Mouse (Mus musculus): ENCODE measurements around the gene Syngap1. TPM values are rescaled to one million over a fixed set of nuclear protein-coding genes. Genes with fewer than 3 reads are reported as not detected.

Gene Syngap1
- total and polyA plus RNA-seq, 2 experiments from 2014 or later: 6.1 to 90.3 TPM

GRCm38 (mm10) chr17:26939973-26940300, 1.1 kb upstream of the Syngap1 start:
- H3K4me2 ChIP-seq (ENCODE audit: low read depth, low read length, poor library complexity, severe bottlenecking): peak overlapping the region; percentile 97
- peak overlapping the region; percentile 68 for H3K9ac ChIP-seq (replicated peaks; ENCODE audit: low read length, poor library complexity, severe bottlenecking)
- no peak for DNase-seq (ENCODE audit: low spot score)
- ATAC-seq (ENCODE audit: low FRiP score): no peak
- peaks cover 17% of the 10 kb centered on the region for H3K36me3 ChIP-seq (ENCODE audit: insufficient read depth, low read length)
- no peaks in the 10 kb centered on the region for H3K27me3 ChIP-seq (ENCODE audit: insufficient read depth, low read length)
- H3K9me3 ChIP-seq (ENCODE audit: low read length): no peaks in the 10 kb centered on the region
- peak overlapping the region; percentile 59 for H3K4me3 ChIP-seq (ENCODE audit: low read depth, low read length)
- H3K27ac ChIP-seq (ENCODE audit: low read depth, low read length): peak overlapping the region; percentile 91
- WGBS: 3% methylated on average over 3 of the region's 3 CpGs
- TF ChIP-seq CTCF (IDR thresholded peaks at IDR 0.05): no peak
- peaks cover 20% of the 10 kb centered on the region; the same call in 1 of the 2 replicates for H3K4me1 ChIP-seq (ENCODE audit: insufficient read depth, low read length)

GRCm38 (mm10) chr17:26941841-26942570, 953 bp downstream of the Syngap1 start:
- TF ChIP-seq CTCF (IDR thresholded peaks at IDR 0.05): no peak
- DNase-seq (ENCODE audit: low spot score) (peak; percentile 54), ATAC-seq (ENCODE audit: low FRiP score) (no peak)
- Histone ChIP-seq H3K9me3 (ENCODE audit: low read length) (no peaks in the 10 kb centered on the region), H3K4me2 (ENCODE audit: low read depth, low read length, poor library complexity, severe bottlenecking) (peak overlapping the region; percentile 63), H3K27me3 (ENCODE audit: insufficient read depth, low read length) (no peaks in the 10 kb centered on the region), H3K4me1 (ENCODE audit: insufficient read depth, low read length) (peaks cover 37% of the 10 kb centered on the region), H3K36me3 (ENCODE audit: insufficient read depth, low read length) (peaks cover under 1% of the 10 kb centered on the region; the same call in 1 of the 2 replicates), H3K27ac (ENCODE audit: low read depth, low read length) (peak overlapping the region; percentile 91), H3K9ac (replicated peaks; ENCODE audit: low read length, poor library complexity, severe bottlenecking) (peak overlapping the region; percentile 80), H3K4me3 (ENCODE audit: low read depth, low read length) (peak overlapping the region; percentile 54)
- 4% methylated on average over 4 of the region's 4 CpGs for WGBS

- Histone ChIP-seq H3K4me2 (ENCODE audit: low read depth, low read length, poor library complexity, severe bottlenecking) (peak overlapping the region; percentile 69), H3K9me3 (ENCODE audit: low read length) (no peaks in the 10 kb centered on the region), H3K36me3 (ENCODE audit: insufficient read depth, low read length) (no peaks in the 10 kb centered on the region), H3K27ac (ENCODE audit: low read depth, low read length) (peak overlapping the region; percentile 75), H3K9ac (replicated peaks; ENCODE audit: low read length, poor library complexity, severe bottlenecking) (peak overlapping the region; percentile 57), H3K4me1 (ENCODE audit: insufficient read depth, low read length) (peaks cover 43% of the 10 kb centered on the region), H3K27me3 (ENCODE audit: insufficient read depth, low read length) (no peaks in the 10 kb centered on the region), H3K4me3 (ENCODE audit: low read depth, low read length) (peak overlapping the region; percentile 33)
- TF ChIP-seq CTCF (IDR thresholded peaks at IDR 0.05): no peak
- DNase-seq (ENCODE audit: low spot score): no peak
- 16% methylated on average over 13 of the region's 13 CpGs for WGBS
- no peak for ATAC-seq (ENCODE audit: low FRiP score)
These were observed 4.9 kb downstream of the Syngap1 start for GRCm38 (mm10) chr17:26945824-26946495.

- H3K27me3 ChIP-seq (ENCODE audit: insufficient read depth, low read length): no peaks in the 10 kb centered on the region
- peak overlapping the region; percentile 57 for H3K9ac ChIP-seq (replicated peaks; ENCODE audit: low read length, poor library complexity, severe bottlenecking)
- 3% methylated on average over 29 of the region's 37 CpGs for WGBS
- H3K4me3 ChIP-seq (ENCODE audit: low read depth, low read length): peak overlapping the region; percentile 33
- ATAC-seq (ENCODE audit: low FRiP score) (peak; percentile 18; the same call in 1 of the 2 replicates), DNase-seq (ENCODE audit: low spot score) (peak; percentile 48)
- peak overlapping the region; percentile 69 for H3K4me2 ChIP-seq (ENCODE audit: low read depth, low read length, poor library complexity, severe bottlenecking)
- no peaks in the 10 kb centered on the region for H3K9me3 ChIP-seq (ENCODE audit: low read length)
- H3K4me1 ChIP-seq (ENCODE audit: insufficient read depth, low read length): peaks cover 45% of the 10 kb centered on the region
- H3K36me3 ChIP-seq (ENCODE audit: insufficient read depth, low read length): no peaks in the 10 kb centered on the region
- H3K27ac ChIP-seq (ENCODE audit: low read depth, low read length): peak overlapping the region; percentile 75
- peak; percentile 31; the same call in 1 of the 2 replicates for TF ChIP-seq CTCF (IDR thresholded peaks at IDR 0.05)
These were observed 5.5 kb downstream of the Syngap1 start for GRCm38 (mm10) chr17:26946567-26946966.

GRCm38 (mm10) chr17:26947231-26948100, 6.4 kb downstream of the Syngap1 start:
- Histone ChIP-seq H3K36me3 (ENCODE audit: insufficient read depth, low read length) (no peaks in the 10 kb centered on the region), H3K9me3 (ENCODE audit: low read length) (no peaks in the 10 kb centered on the region), H3K27ac (ENCODE audit: low read depth, low read length) (peak overlapping the region; percentile 75), H3K4me1 (ENCODE audit: insufficient read depth, low read length) (peaks cover 50% of the 10 kb centered on the region), H3K4me2 (ENCODE audit: low read depth, low read length, poor library complexity, severe bottlenecking) (peak overlapping the region; percentile 69), H3K9ac (replicated peaks; ENCODE audit: low read length, poor library complexity, severe bottlenecking) (peak overlapping the region; percentile 57), H3K27me3 (ENCODE audit: insufficient read depth, low read length) (no peaks in the 10 kb centered on the region), H3K4me3 (ENCODE audit: low read depth, low read length) (peak overlapping the region; percentile 33; the same call in 1 of the 2 replicates)
- WGBS: 15% methylated on average over 12 of the region's 12 CpGs
- ATAC-seq (ENCODE audit: low FRiP score) (no peak), DNase-seq (ENCODE audit: low spot score) (no peak)
- no peak for TF ChIP-seq CTCF (IDR thresholded peaks at IDR 0.05)
